In genomic region chrX:153952866-153953265, GRCm38 (mm10) we compare ENCODE assay signal across 20 mouse cellular contexts. TPM values are rescaled to one million over a fixed set of nuclear protein-coding genes. Genes with fewer than 3 reads are reported as not detected.
A peak's percentile ranks its signal among the peaks of the same experiment; 100 is the strongest.
ATAC-seq lines count a peak whose summit lies in the region.
"Not testable (repeated sequence)": the region's sequence is repeated elsewhere in the genome, so short reads cannot be mapped to it uniquely, and the experiment has no call there.
"Had no signal": no experiment of that assay in that cellular context is flagged by ENCODE, and none has a peak within 500 bp of the region (broad histone marks: within the 10 kb centered on the region; RNA-seq: fewer than 3 reads in every experiment).

No protein-coding gene starts in this region.

- WGBS in forebrain, embryonic 15.5 days: no CpG with 5 or more reads among the region's 2 CpGs
- WGBS in midbrain, embryonic 13.5 days: no CpG with 5 or more reads among the region's 2 CpGs
- WGBS in neural tube, embryonic 15.5 days: no CpG with 5 or more reads among the region's 2 CpGs

- H3K4me2 ChIP-seq in forebrain, embryonic 15.5 days (replicated peaks); midbrain, embryonic 13.5 days (replicated peaks); neural tube, embryonic 15.5 days: not testable (repeated sequence)

- H3K27ac ChIP-seq in forebrain, embryonic 15.5 days (replicated peaks); midbrain, embryonic 13.5 days; neural tube, embryonic 15.5 days (replicated peaks): not testable (repeated sequence)

- H3K9me3 ChIP-seq in forebrain, embryonic 15.5 days; midbrain, embryonic 13.5 days; neural tube, embryonic 15.5 days (replicated peaks): not testable (repeated sequence)

- not testable (repeated sequence) for H3K9ac ChIP-seq in forebrain, embryonic 15.5 days (replicated peaks); midbrain, embryonic 13.5 days (replicated peaks); neural tube, embryonic 15.5 days (replicated peaks)

- not testable (repeated sequence) for H3K36me3 ChIP-seq in forebrain, embryonic 15.5 days; midbrain, embryonic 13.5 days; neural tube, embryonic 15.5 days

- not testable (repeated sequence) for H3K4me1 ChIP-seq in forebrain, embryonic 15.5 days; midbrain, embryonic 13.5 days (replicated peaks); neural tube, embryonic 15.5 days

- H3K27me3 ChIP-seq in forebrain, embryonic 15.5 days; midbrain, embryonic 13.5 days; neural tube, embryonic 15.5 days (replicated peaks): not testable (repeated sequence)

- ATAC-seq in erythroid progenitor cell, adult 5-6 weeks (replicated peaks; ENCODE audit: low FRiP score, poor library complexity, severe bottlenecking): 0 out of 2 replicates have a peak, but pooled peaks have one; percentile 46
- ATAC-seq in forebrain, embryonic 15.5 days (replicated peaks): 0 out of 2 replicates have a peak, but pooled peaks have one; percentile 8
- ATAC-seq in hematopoietic stem cell, adult 5-6 weeks (replicated peaks in 1 of 2; ENCODE audit: insufficient read depth in 1 of 2, low FRiP score in 2 of 2, low TSS enrichment in 1 of 2, low read depth in 1 of 2, poor library complexity in 2 of 2, severe bottlenecking in 2 of 2): peak; percentile 57 to 70
- ATAC-seq in megakaryocyte, adult 5-6 weeks (ENCODE audit: poor library complexity, severe bottlenecking): peak; percentile 49; the same call in 1 of the 2 replicates
- ATAC-seq in midbrain, embryonic 13.5 days: peak; percentile 44; the same call in 1 of the 2 replicates
- 0 out of 2 replicates have a peak, but pooled peaks have one; percentile 31 for ATAC-seq in neural tube, embryonic 15.5 days (ENCODE audit: low FRiP score)

- not testable (repeated sequence) for H3K4me3 ChIP-seq in forebrain, embryonic 15.5 days; midbrain, embryonic 13.5 days (replicated peaks); neural tube, embryonic 15.5 days (replicated peaks)

RNA-seq across cellular contexts. Expression of gene Samt1, which starts 59.6 kb away (rescaled TPM):
- not detected in 2 replicates for total RNA-seq in erythroid progenitor cell, adult 5-6 weeks (2015; ENCODE audit: low replicate concordance)
- total RNA-seq in erythroid progenitor cell, adult 5-6 weeks (2017; ENCODE audit: low replicate concordance): not detected in 2 replicates
- not detected in 2 replicates for polyA plus RNA-seq in forebrain, embryonic 15.5 days (2015; fragmentation: Nextera tagmentation; extraction: Ambion mirVana)
- not detected in 2 replicates for total RNA-seq in hematopoietic stem cell, adult 5-6 weeks (2017)
- not detected in 2 replicates for total RNA-seq in megakaryocyte, adult 5-6 weeks (2015)
- not detected in 2 replicates for total RNA-seq in megakaryocyte, adult 5-6 weeks (2017)
- polyA plus RNA-seq in midbrain, embryonic 13.5 days (2015; fragmentation: Nextera tagmentation; extraction: Ambion mirVana): not detected in 2 replicates
- not detected in 2 replicates for polyA plus RNA-seq in neural tube, embryonic 15.5 days (2015; fragmentation: Nextera tagmentation; extraction: Ambion mirVana)
- total RNA-seq: adrenal gland, postnatal 10 days; adrenal gland, postnatal 4 days; ES-E14; forebrain, postnatal 0 days; gastrocnemius, adult 2 months; gastrocnemius, postnatal 25 days; heart, postnatal 36 days had no signal
- polyA plus RNA-seq: brain, embryonic 14.5 days; cortical plate, adult 2 months; embryonic facial prominence, embryonic 12.5 days; forebrain, postnatal 0 days; heart, embryonic 13.5 days; heart, postnatal 0 days; hindbrain, embryonic 12.5 days; intestine, embryonic 15.5 days had no signal

Comparison
In these comparisons a context has a peak if more than half of its experiments do, and no peak if none do; other contexts are left out.
1. ATAC-seq: peak in every context shown above with its lines; median percentile 64 in hematopoietic stem cell, adult 5-6 weeks; 49 in megakaryocyte, adult 5-6 weeks; 46 in erythroid progenitor cell, adult 5-6 weeks; 44 in midbrain, embryonic 13.5 days; 31 in neural tube, embryonic 15.5 days; 8 in forebrain, embryonic 15.5 days.